ENCODE assay signal across 15 mouse cellular contexts in genomic region chr1:37043196-37043595, GRCm38 (mm10). TPM values are rescaled to one million over a fixed set of nuclear protein-coding genes. Genes with fewer than 3 reads are reported as not detected.
"Had no signal": no experiment of that assay in that cellular context is flagged by ENCODE, and none has a peak within 500 bp of the region (broad histone marks: within the 10 kb centered on the region; RNA-seq: fewer than 3 reads in every experiment).

No protein-coding gene starts in this region.

- H3K27me3 ChIP-seq: midbrain, embryonic 13.5 days; midbrain, embryonic 15.5 days; neural tube, embryonic 12.5 days; stomach, embryonic 15.5 days had no signal

- ATAC-seq: midbrain, embryonic 13.5 days; midbrain, embryonic 15.5 days had no signal

- H3K27ac ChIP-seq: midbrain, embryonic 10.5 days; midbrain, embryonic 13.5 days; midbrain, embryonic 15.5 days; neural tube, embryonic 12.5 days; stomach, embryonic 15.5 days; stomach, postnatal 0 days had no signal

- H3K36me3 ChIP-seq: midbrain, embryonic 10.5 days; midbrain, embryonic 13.5 days; midbrain, embryonic 15.5 days; neural tube, embryonic 12.5 days; stomach, embryonic 15.5 days had no signal

- H3K4me3 ChIP-seq: midbrain, embryonic 10.5 days; midbrain, embryonic 13.5 days; midbrain, embryonic 15.5 days; neural tube, embryonic 12.5 days; stomach, embryonic 15.5 days had no signal

- H3K9ac ChIP-seq: lung, embryonic 14.5 days; midbrain, embryonic 13.5 days; midbrain, embryonic 15.5 days; neural tube, embryonic 12.5 days; stomach, embryonic 15.5 days had no signal

- H3K4me1 ChIP-seq: midbrain, embryonic 10.5 days; midbrain, embryonic 13.5 days; midbrain, embryonic 15.5 days; neural tube, embryonic 12.5 days; stomach, embryonic 15.5 days had no signal

- H3K4me2 ChIP-seq: lung, embryonic 14.5 days; midbrain, embryonic 13.5 days; midbrain, embryonic 15.5 days; neural tube, embryonic 12.5 days; stomach, embryonic 15.5 days had no signal

- H3K9me3 ChIP-seq: midbrain, embryonic 15.5 days; stomach, embryonic 15.5 days had no signal

- DNase-seq: lung, adult 18-20 months; lung, embryonic 14.5 days; lung, postnatal 10 days; lung, postnatal 4 days; right cerebral cortex, postnatal 14 days; thymus, adult 2 months; thymus, postnatal 36 days had no signal

RNA-seq across cellular contexts. Expression of gene Vwa3b, which starts 16.8 kb away (rescaled TPM):
- total RNA-seq: megakaryocyte-erythroid progenitor cell, adult 5-6 weeks; monocyte, adult 5-6 weeks had no signal
- polyA plus RNA-seq: lung, embryonic 14.5 days had no signal
